Mouse (Mus musculus) brown adipose tissue, adult 24 weeks (tissue): ENCODE data around the gene Cmtm8. TPM values are rescaled to one million over a fixed set of nuclear protein-coding genes. Genes with fewer than 3 reads are reported as not detected.

Source experiments
- polyA plus RNA-seq: library from polyadenylated mRNA; stranded (reverse); fragments of >200 nt; gene quantifications from 2 replicates; pipeline ENCODE4 v1.2.4, GENCODE M21; 2012; ENCODE audit not compliant: missing spikeins, insufficient read depth, insufficient read length

Gene Cmtm8
- polyA plus RNA-seq, 1 experiment: 3.6 TPM

Other genes starting within 250 kb of the Cmtm8 start
- 11.6 and 13.2 TPM in 2 replicates for gene Cnot10, start 204.0 kb downstream of the Cmtm8 start, polyA plus RNA-seq
- 20.7 and 22.8 TPM in 2 replicates for gene Dync1li1, start 155.4 kb downstream of the Cmtm8 start, polyA plus RNA-seq
- 21.0 and 25.5 TPM in 2 replicates for gene Cmtm6, start 113.0 kb downstream of the Cmtm8 start, polyA plus RNA-seq
- 1.9 and 7.8 TPM in 2 replicates for gene Cmtm7, start 62.3 kb downstream of the Cmtm8 start, polyA plus RNA-seq
- 16.4 and 20.5 TPM in 2 replicates for gene Gpd1l, start 89.8 kb upstream of the Cmtm8 start, polyA plus RNA-seq
- not detected in 2 replicates for gene Osbpl10, start 134.4 kb upstream of the Cmtm8 start, polyA plus RNA-seq
- 705 and 1,225 TPM in 2 replicates for gene Rps27rt, start 138.6 kb upstream of the Cmtm8 start, polyA plus RNA-seq